In the genomic region with DNA sequence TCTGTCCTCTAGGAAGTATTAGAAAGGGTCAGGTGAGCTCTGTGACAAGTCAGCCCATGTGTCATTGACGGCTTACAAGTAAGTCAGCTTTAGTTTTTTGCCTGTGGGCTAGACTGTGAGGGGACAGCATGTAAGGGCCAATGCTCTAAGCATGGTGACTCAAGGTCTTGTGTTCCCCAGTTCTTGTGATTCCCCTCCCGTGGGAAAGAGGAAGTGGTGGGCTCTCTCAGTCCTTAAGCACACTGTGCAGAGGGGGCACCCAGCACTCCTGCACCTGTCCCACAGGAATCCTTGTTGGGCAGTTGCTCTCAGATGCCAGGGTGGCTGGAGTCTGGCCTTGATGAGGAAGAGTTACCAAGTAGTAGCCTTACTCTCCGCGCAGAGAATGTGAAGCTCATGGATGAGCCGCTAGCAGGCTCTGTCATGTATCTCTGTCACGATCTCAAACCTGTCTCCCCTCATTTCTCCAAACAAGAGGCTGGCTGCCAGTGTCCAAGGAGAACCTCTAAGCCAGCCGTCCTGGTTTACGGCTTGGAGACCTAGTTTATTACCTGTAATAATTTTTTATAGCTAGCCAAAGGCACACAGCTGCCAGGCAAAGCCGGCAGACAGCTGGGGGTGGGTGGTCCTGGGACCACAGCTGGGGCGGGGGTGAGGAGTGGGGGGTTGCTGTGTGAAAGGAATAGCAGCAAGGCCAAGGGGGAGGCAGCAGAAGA, we compare ENCODE assay signal across 12 mouse cellular contexts. TPM values are rescaled to one million over a fixed set of nuclear protein-coding genes. Genes with fewer than 3 reads are reported as not detected.
DNase-seq lines count a peak whose midpoint lies in the region; ATAC-seq and TF ChIP-seq lines count a peak whose summit lies in the region.
"Had no signal": no experiment of that assay in that cellular context is flagged by ENCODE, and none has a peak within 500 bp of the region (broad histone marks: within the 10 kb centered on the region; RNA-seq: fewer than 3 reads in every experiment).

TSS of gene Stra6l (plus strand) at position 556 of the 716 bp plus-strand sequence.

- H3K27ac ChIP-seq in kidney, postnatal 0 days, result no peak within 1 kb of the TSS; the same call in 1 of the 2 replicates
- peak within 1 kb of the TSS; percentile 51 for H3K27ac ChIP-seq in intestine, embryonic 14.5 days (ENCODE audit: low read depth)
- peak within 1 kb of the TSS; percentile 51; the same call in 1 of the 2 replicates for H3K27ac ChIP-seq in liver, embryonic 13.5 days
- H3K27ac ChIP-seq in small intestine, adult 2 months (ENCODE audit: insufficient read depth, low read depth, low read length), result peak within 1 kb of the TSS; percentile 52

- peak within 1 kb of the TSS; percentile 13; the same call in 1 of the 2 replicates for H3K4me2 ChIP-seq in kidney, postnatal 0 days (ENCODE audit: low read length)
- peak within 1 kb of the TSS; percentile 30 for H3K4me2 ChIP-seq in intestine, embryonic 14.5 days (ENCODE audit: low read length)
- H3K4me2 ChIP-seq in liver, embryonic 13.5 days, result peak within 1 kb of the TSS; percentile 28

- H3K4me1 ChIP-seq in kidney, postnatal 0 days (replicated peaks; ENCODE audit: insufficient read depth, low read length), result 0 out of 2 replicates have a peak, but pooled peaks cover 5% of the 10 kb centered on the region
- H3K4me1 ChIP-seq in intestine, embryonic 14.5 days (replicated peaks; ENCODE audit: control insufficient read depth, insufficient read depth, low read length), result peaks cover 5% of the 10 kb centered on the region
- no peaks in the 10 kb centered on the region for H3K4me1 ChIP-seq in liver, embryonic 13.5 days (replicated peaks)
- peaks cover 12% of the 10 kb centered on the region for H3K4me1 ChIP-seq in small intestine, adult 2 months (ENCODE audit: control insufficient read depth, insufficient read depth, insufficient read length, low read length)

- H3K36me3 ChIP-seq in kidney, postnatal 0 days (ENCODE audit: insufficient read depth, low read length), result no peaks in the 10 kb centered on the region
- H3K36me3 ChIP-seq in intestine, embryonic 14.5 days (ENCODE audit: control insufficient read depth, insufficient read depth, low read length), result no peaks in the 10 kb centered on the region
- no peaks in the 10 kb centered on the region for H3K36me3 ChIP-seq in liver, embryonic 13.5 days
- H3K36me3 ChIP-seq in small intestine, adult 2 months (ENCODE audit: control insufficient read depth, insufficient read depth, low read length), result no peaks in the 10 kb centered on the region

- H3K27me3 ChIP-seq in kidney, postnatal 0 days (ENCODE audit: insufficient read depth, low read length), result 0 out of 2 replicates have a peak, but pooled peaks cover 2% of the 10 kb centered on the region
- H3K27me3 ChIP-seq in intestine, embryonic 14.5 days (replicated peaks; ENCODE audit: control insufficient read depth, insufficient read depth, low read length), result no peaks in the 10 kb centered on the region
- peaks cover 9% of the 10 kb centered on the region; the same call in 1 of the 2 replicates for H3K27me3 ChIP-seq in liver, embryonic 13.5 days
- no peaks in the 10 kb centered on the region for H3K27me3 ChIP-seq in small intestine, adult 2 months (ENCODE audit: control insufficient read depth, insufficient read depth, low read length)
- H3K27me3 ChIP-seq: Patski had no signal

- no peak within 1 kb of the TSS for H3K4me3 ChIP-seq in kidney, postnatal 0 days (replicated peaks; ENCODE audit: low read depth, low read length)
- H3K4me3 ChIP-seq in intestine, embryonic 14.5 days (ENCODE audit: low read depth, low read length), result peak within 1 kb of the TSS; percentile 13; the same call in 1 of the 2 replicates
- H3K4me3 ChIP-seq in liver, embryonic 13.5 days (replicated peaks), result peak within 1 kb of the TSS; percentile 33
- peak within 1 kb of the TSS; percentile 60 for H3K4me3 ChIP-seq in small intestine, adult 2 months (ENCODE audit: low read depth, low read length)

- TF ChIP-seq POLR2A in small intestine, adult 2 months (IDR thresholded peaks at IDR 0.05; ENCODE audit: low read depth, low read length), result no peak

- TF ChIP-seq CTCF in kidney, postnatal 0 days (IDR thresholded peaks at IDR 0.05; ENCODE audit: low read depth), result no peak
- TF ChIP-seq CTCF in small intestine, adult 2 months (IDR thresholded peaks at IDR 0.05; ENCODE audit: extremely low read depth, insufficient read length, insufficient replicate concordance, low read depth, low read length), result no peak

- WGBS in kidney, postnatal 0 days, result 15% methylated on average over 10 of the region's 10 CpGs
- 27% methylated on average over 10 of the region's 10 CpGs for WGBS in intestine, embryonic 14.5 days
- WGBS in liver, embryonic 13.5 days (ENCODE audit: insufficient replicate concordance), result 33% methylated on average over 10 of the region's 10 CpGs
- 14% methylated on average over 10 of the region's 10 CpGs for WGBS in small intestine, adult 2 months

- no peak for ATAC-seq in kidney, postnatal 0 days (replicated peaks; ENCODE audit: low FRiP score, low read depth)
- peak; percentile 80 for ATAC-seq in intestine, embryonic 14.5 days (replicated peaks; ENCODE audit: low FRiP score, low TSS enrichment, low read depth)
- no peak for ATAC-seq in liver, embryonic 13.5 days (ENCODE audit: low read depth)
- ATAC-seq: Patski had no signal

- 0 out of 2 replicates have a peak within 1 kb of the TSS, but pooled peaks have one; percentile 18 for H3K9ac ChIP-seq in kidney, postnatal 0 days (ENCODE audit: low read depth, low read length)
- 0 out of 2 replicates have a peak within 1 kb of the TSS, but pooled peaks have one; percentile 2 for H3K9ac ChIP-seq in intestine, embryonic 14.5 days (ENCODE audit: low read length)
- H3K9ac ChIP-seq in liver, embryonic 13.5 days, result no peak within 1 kb of the TSS

- no peak for DNase-seq in kidney, postnatal 0 days (ENCODE audit: low spot score)
- DNase-seq in kidney, adult 9 months, result no peak
- DNase-seq in intestine, embryonic 14.5 days (ENCODE audit: low spot score), result no peak
- no peak for DNase-seq in liver, embryonic 13.5 days
- DNase-seq in thymus, postnatal 4 days, result no peak
- no peak for DNase-seq in layer of hippocampus, adult 9-10 months (ENCODE audit: low spot score)
- DNase-seq: adrenal gland, adult 2 months; heart, postnatal 4 days; layer of hippocampus, postnatal 36 days; thymus, adult 2 months had no signal

- no peaks in the 10 kb centered on the region for H3K9me3 ChIP-seq in kidney, postnatal 0 days (replicated peaks; ENCODE audit: low read length)
- no peaks in the 10 kb centered on the region for H3K9me3 ChIP-seq in intestine, embryonic 14.5 days (ENCODE audit: control insufficient read depth, low read length)
- H3K9me3 ChIP-seq in liver, embryonic 13.5 days (replicated peaks), result no peaks in the 10 kb centered on the region

RNA-seq across cellular contexts. Expression of gene Stra6l, which starts in this region (rescaled TPM):
- 1.5 and 1.9 TPM in 2 replicates for polyA plus RNA-seq in kidney, postnatal 0 days (2015; fragmentation: Nextera tagmentation; extraction: Ambion mirVana)
- polyA plus RNA-seq in intestine, embryonic 14.5 days (2014; fragmentation: Nextera tagmentation; extraction: Ambion mirVana), result 6.9 and 8.7 TPM in 2 replicates
- polyA plus RNA-seq in liver, embryonic 13.5 days (2015; fragmentation: Nextera tagmentation; extraction: Ambion mirVana), result 2.9 and 4.0 TPM in 2 replicates
- polyA plus RNA-seq in small intestine, adult 2 months (2012; rRNA removed), result 2.3 and 7.1 TPM in 2 replicates
